Mouse (Mus musculus) limb, embryonic 11.5 days (tissue): ENCODE measurements at regions not wholly inside any gene's neighbourhood (a gene's known extent, or its start where the extent isn't known, plus 50 kb on each side); places are given as distances from the start of the nearest gene placed in this dataset.

Experiments used
- ATAC-seq: fragments of 200-750 bp; cut with Nextera tagmentation; 2 replicates; pipeline ENCODE4 v1.8.0; 2017; ENCODE audit warnings: low read depth; ENCODE audit not compliant: insufficient number of reproducible peaks, low FRiP score, low TSS enrichment
- DNase-seq: peaks from one replicate; pipeline ENCODE4 v3.0.0-alpha.2; 2015; ENCODE audit warnings: low spot score
- H3K27ac ChIP-seq: fragments of 300-500 bp; sonication (generic); replicated peaks from 2 replicates; pipeline ENCODE4 v1.5.1; 2014; ENCODE audit warnings: low read depth, mild to moderate bottlenecking, low read length
- H3K27me3 ChIP-seq: fragments of 300-500 bp; sonication (generic); 2 replicates; pipeline ENCODE4 v1.6.1; 2014; ENCODE audit warnings: mild to moderate bottlenecking, low read length, mixed read lengths; ENCODE audit not compliant: control insufficient read depth, insufficient read depth
- H3K36me3 ChIP-seq: fragments of 300-500 bp; sonication (generic); 2 replicates; pipeline ENCODE4 v1.6.1; 2014; ENCODE audit warnings: mild to moderate bottlenecking, low read length, moderate library complexity, mixed read lengths; ENCODE audit not compliant: control insufficient read depth, insufficient read depth
- H3K4me1 ChIP-seq: fragments of 300-500 bp; sonication (generic); 2 replicates; pipeline ENCODE4 v1.6.1; 2014; ENCODE audit warnings: low read length, mixed read lengths; ENCODE audit not compliant: control insufficient read depth, insufficient read depth
- H3K4me2 ChIP-seq: fragments of 300-500 bp; sonication (generic); 2 replicates; pipeline ENCODE4 v1.6.1; 2014; ENCODE audit warnings: low read depth, mild to moderate bottlenecking, moderate library complexity; ENCODE audit not compliant: severe bottlenecking
- H3K4me3 ChIP-seq: fragments of 300-500 bp; sonication (generic); 2 replicates; pipeline ENCODE4 v1.5.1; 2014; ENCODE audit warnings: low read depth, low read length
- H3K9ac ChIP-seq: fragments of 300-500 bp; sonication (generic); 2 replicates; pipeline ENCODE4 v1.6.1; 2014; ENCODE audit warnings: mild to moderate bottlenecking, low read length
- H3K9me3 ChIP-seq: fragments of 300-500 bp; sonication (generic); 2 replicates; pipeline ENCODE4 v1.6.1; 2016; ENCODE audit warnings: low read length; ENCODE audit not compliant: control insufficient read depth
- WGBS: fragments of 180-500 bp; shearing (Covaris S2); extraction: QIAGEN DNeasy Blood & Tissue Kit; methylation state at CpG from one replicate; pipeline ENCODE4 v1.1.7; 2014; 5-methylcytosine and 5-hydroxymethylcytosine counted together

- no peaks in the 10 kb centered on the region for H3K9me3 ChIP-seq
- no peak for ATAC-seq
These were observed 142.0 kb upstream of the Tyrp1 start for GRCm38 (mm10) chr4:80691774-80692485.

DNA sequence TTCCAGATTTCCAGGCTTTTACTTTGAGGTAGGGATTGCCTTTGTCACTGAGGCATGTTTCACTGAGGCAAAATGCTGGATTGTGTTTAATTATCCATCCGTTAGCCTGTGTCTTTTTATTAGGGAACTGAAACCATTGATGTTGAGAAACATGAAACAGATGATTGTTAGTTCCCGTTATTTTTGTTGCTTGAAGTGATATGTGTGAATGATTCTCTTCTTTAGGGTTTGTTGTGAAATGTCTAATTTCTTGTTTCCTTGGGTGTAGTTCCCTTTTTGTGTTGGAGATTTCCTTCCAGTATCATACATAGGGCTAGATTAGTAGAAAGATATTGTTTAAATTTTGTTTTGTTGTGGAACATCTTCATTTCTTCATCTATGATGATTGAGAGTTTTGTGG, 121.2 kb upstream of the Tyrp1 start:
- no peaks in the 10 kb centered on the region for H3K27me3 ChIP-seq
- no peak overlapping the region for H3K4me3 ChIP-seq
- DNase-seq (no peak), ATAC-seq (no peak)
- WGBS, result 64% methylated on average over 2 of the region's 2 CpGs
- H3K9ac ChIP-seq, result no peak overlapping the region
- H3K4me2 ChIP-seq, result no peak overlapping the region
- no peaks in the 10 kb centered on the region for H3K4me1 ChIP-seq
- no peak overlapping the region for H3K27ac ChIP-seq
- no peaks in the 10 kb centered on the region for H3K36me3 ChIP-seq
- H3K9me3 ChIP-seq, result no peaks in the 10 kb centered on the region

More at GRCm38 (mm10) chr4:80691774-80692485, 142.0 kb upstream of the Tyrp1 start:
- no peak overlapping the region for H3K4me2 ChIP-seq
- 81% methylated on average over 3 of the region's 3 CpGs for WGBS
- H3K4me3 ChIP-seq, result no peak overlapping the region
- H3K9ac ChIP-seq, result no peak overlapping the region
- DNase-seq, result no peak
- no peaks in the 10 kb centered on the region for H3K27me3 ChIP-seq
- H3K27ac ChIP-seq, result no peak overlapping the region
- no peaks in the 10 kb centered on the region for H3K36me3 ChIP-seq
- H3K4me1 ChIP-seq, result no peaks in the 10 kb centered on the region

DNA sequence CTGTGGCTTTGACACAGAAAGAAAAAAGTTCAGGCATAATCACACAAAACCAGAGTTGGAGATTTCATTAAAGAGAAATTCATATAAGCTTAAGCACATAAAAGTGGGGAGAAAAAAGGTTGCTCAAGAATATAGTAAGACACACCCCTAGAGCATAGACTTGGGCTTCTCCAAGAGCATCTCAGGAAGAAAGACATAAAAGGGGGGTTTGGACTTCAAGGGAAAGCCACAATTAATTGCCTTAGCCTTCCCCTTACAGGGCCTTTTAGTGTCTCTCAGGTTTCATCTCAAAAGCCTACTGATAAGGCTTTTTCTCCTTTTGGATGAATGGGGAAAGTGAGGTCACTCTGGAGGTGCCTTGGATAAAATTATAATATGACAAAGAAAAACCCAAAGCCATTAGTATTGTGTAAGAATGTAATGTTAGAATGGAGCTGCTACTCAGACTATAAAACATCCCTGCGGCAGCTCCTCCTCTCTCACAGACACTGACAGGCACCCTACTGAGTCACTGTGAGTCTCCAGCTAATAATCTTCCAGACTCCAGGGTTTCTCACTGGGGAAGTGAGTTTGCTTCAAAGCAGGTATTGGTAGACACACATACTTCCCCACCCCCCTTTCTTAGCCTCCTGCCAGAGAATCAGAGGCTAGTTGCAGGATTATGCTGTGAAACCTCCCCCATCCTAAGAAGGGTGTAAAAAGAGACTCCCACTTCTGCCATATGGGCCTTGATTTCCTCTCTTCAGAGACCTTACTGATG, 88.8 kb upstream of the Tyrp1 start:
- no peak overlapping the region for H3K4me3 ChIP-seq
- 15% methylated on average over 1 of the region's 1 CpGs for WGBS
- no peak for ATAC-seq

DNA sequence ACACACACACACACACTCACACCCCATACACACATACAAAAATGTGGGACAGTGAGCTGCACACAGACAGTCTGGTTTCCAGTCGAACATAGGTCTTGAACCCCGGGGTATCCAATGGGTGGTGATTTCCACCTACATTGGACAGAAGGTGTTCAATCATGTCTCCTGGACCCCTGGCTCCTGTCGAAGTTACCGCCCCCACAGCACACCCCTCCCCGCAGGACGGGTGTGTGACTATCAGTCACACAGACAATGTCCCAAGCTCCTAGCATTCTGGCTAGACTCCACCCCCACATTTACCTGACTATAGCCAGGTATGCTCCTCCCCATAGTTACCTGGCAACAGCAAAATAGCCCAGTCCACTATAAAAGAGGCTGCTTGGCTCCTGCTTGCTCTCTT, 81.7 kb upstream of the Tyrp1 start:
- H3K4me3 ChIP-seq, result no peak overlapping the region
- 80% methylated on average over 6 of the region's 6 CpGs for WGBS
- no peak for ATAC-seq

More for the DNA sequence above, 88.8 kb upstream of the Tyrp1 start:
- Histone ChIP-seq H3K9me3 (no peaks in the 10 kb centered on the region), H3K27me3 (no peaks in the 10 kb centered on the region), H3K4me1 (no peaks in the 10 kb centered on the region), H3K4me2 (no peak overlapping the region), H3K9ac (no peak overlapping the region), H3K36me3 (no peaks in the 10 kb centered on the region), H3K27ac (no peak overlapping the region)
- no peak for DNase-seq

DNA sequence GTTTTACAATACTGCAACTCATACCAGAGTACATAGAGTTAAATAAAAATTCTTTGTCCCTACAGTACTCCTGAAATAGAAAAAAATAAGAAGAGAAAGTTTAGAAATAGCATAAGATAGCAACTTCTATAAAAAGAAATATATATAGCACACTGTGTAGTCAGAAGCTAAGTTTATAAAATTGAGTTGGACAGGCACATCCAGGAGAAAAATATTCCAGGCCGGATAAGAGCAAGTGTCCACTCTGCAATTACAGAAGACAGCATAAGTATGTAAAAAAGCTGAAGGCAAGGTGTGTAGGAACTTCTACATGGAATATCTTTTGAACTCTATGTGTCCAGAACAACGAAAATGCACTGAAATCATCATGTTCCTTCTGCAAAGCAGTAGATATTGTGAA, 77.8 kb upstream of the Tyrp1 start:
- no peak overlapping the region for H3K4me2 ChIP-seq
- no peaks in the 10 kb centered on the region for H3K36me3 ChIP-seq
- H3K9ac ChIP-seq, result no peak overlapping the region
- H3K4me3 ChIP-seq, result no peak overlapping the region
- 87% methylated on average over 2 of the region's 2 CpGs for WGBS
- ATAC-seq, result no peak
- H3K4me1 ChIP-seq, result no peaks in the 10 kb centered on the region
- no peaks in the 10 kb centered on the region for H3K27me3 ChIP-seq
- DNase-seq, result no peak
- H3K27ac ChIP-seq, result no peak overlapping the region
- H3K9me3 ChIP-seq, result no peaks in the 10 kb centered on the region

More for the DNA sequence above, 81.7 kb upstream of the Tyrp1 start:
- Histone ChIP-seq H3K4me2 (no peak overlapping the region), H3K36me3 (no peaks in the 10 kb centered on the region), H3K4me1 (no peaks in the 10 kb centered on the region), H3K9ac (no peak overlapping the region), H3K27me3 (no peaks in the 10 kb centered on the region), H3K27ac (no peak overlapping the region), H3K9me3 (no peaks in the 10 kb centered on the region)
- DNase-seq, result no peak

DNA sequence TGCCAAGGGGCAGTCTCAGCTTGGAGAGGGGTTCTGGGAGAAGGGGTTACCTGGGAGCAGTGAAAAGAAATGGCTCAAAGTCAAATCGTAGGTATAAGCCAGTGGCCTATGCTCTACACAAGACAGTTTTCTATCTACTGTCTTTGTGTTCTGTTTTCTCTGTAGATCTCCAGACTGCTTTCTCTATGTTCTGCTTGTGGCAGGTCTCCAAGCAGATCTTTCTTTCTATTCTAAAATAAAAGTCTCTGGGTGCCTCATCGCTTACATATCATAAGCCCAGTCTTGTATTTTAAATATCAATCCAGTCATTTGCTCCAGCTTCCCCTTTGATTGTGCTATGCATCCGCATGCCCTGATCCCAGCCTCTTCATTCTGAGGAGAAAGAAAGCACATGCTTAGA, 69.9 kb upstream of the Tyrp1 start:
- no peak overlapping the region for H3K4me3 ChIP-seq
- H3K9me3 ChIP-seq, result no peaks in the 10 kb centered on the region
- H3K9ac ChIP-seq, result no peak overlapping the region
- ATAC-seq, result no peak
- no peaks in the 10 kb centered on the region for H3K4me1 ChIP-seq
- no peak overlapping the region for H3K27ac ChIP-seq
- 92% methylated on average over 3 of the region's 3 CpGs for WGBS
- no peaks in the 10 kb centered on the region for H3K36me3 ChIP-seq
- DNase-seq, result no peak
- H3K27me3 ChIP-seq, result no peaks in the 10 kb centered on the region
- no peak overlapping the region for H3K4me2 ChIP-seq

DNA sequence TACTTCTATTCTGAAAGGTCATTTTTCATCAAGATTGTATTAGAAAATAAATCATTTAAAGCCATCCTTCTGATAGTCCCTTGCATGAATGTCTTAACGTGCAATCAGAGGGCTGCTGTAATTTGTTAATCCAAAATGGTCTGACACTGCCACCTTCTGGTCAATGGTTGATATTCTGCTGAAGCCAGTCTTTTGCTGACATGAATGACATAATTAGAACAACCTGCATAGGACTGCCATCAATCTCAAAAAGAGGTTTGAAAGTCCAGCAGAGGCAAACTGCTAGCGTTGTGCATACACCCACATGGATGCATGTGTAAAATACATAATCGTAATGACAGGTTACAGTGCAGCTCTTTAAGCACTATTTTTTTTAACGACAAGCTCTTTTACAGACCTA, 68.1 kb upstream of the Tyrp1 start:
- H3K36me3 ChIP-seq, result no peaks in the 10 kb centered on the region
- no peak overlapping the region for H3K9ac ChIP-seq
- 37% methylated on average over 4 of the region's 4 CpGs for whole genome bisulfite sequencing
- H3K27me3 ChIP-seq, result no peaks in the 10 kb centered on the region
- DNase-seq (peak; percentile 81), ATAC-seq (0 out of 2 replicates have a peak, but pooled peaks have one; percentile 60)
- H3K27ac ChIP-seq, result no peak overlapping the region
- no peaks in the 10 kb centered on the region for H3K4me1 ChIP-seq
- no peak overlapping the region for H3K4me3 ChIP-seq
- H3K9me3 ChIP-seq, result no peaks in the 10 kb centered on the region
- no peak overlapping the region for H3K4me2 ChIP-seq

GRCm38 (mm10) chr4:80767447-80767846, 66.5 kb upstream of the Tyrp1 start:
- no peaks in the 10 kb centered on the region for H3K27me3 ChIP-seq
- no peak overlapping the region for H3K4me2 ChIP-seq
- no peak overlapping the region for H3K4me3 ChIP-seq
- DNase-seq, result no peak
- no peak overlapping the region for H3K9ac ChIP-seq
- 72% methylated on average over 5 of the region's 5 CpGs for WGBS
- H3K36me3 ChIP-seq, result no peaks in the 10 kb centered on the region
- no peaks in the 10 kb centered on the region for H3K4me1 ChIP-seq
- no peak overlapping the region for H3K27ac ChIP-seq
- H3K9me3 ChIP-seq, result no peaks in the 10 kb centered on the region
- no peak for ATAC-seq
